Mouse (Mus musculus): ENCODE data around the gene Cutc. TPM values are rescaled to one million over a fixed set of nuclear protein-coding genes. Genes with fewer than 3 reads are reported as not detected.

Cutc gene
- polyA plus RNA-seq, 1 experiment from 2014 or later = 14.0 TPM

DNA sequence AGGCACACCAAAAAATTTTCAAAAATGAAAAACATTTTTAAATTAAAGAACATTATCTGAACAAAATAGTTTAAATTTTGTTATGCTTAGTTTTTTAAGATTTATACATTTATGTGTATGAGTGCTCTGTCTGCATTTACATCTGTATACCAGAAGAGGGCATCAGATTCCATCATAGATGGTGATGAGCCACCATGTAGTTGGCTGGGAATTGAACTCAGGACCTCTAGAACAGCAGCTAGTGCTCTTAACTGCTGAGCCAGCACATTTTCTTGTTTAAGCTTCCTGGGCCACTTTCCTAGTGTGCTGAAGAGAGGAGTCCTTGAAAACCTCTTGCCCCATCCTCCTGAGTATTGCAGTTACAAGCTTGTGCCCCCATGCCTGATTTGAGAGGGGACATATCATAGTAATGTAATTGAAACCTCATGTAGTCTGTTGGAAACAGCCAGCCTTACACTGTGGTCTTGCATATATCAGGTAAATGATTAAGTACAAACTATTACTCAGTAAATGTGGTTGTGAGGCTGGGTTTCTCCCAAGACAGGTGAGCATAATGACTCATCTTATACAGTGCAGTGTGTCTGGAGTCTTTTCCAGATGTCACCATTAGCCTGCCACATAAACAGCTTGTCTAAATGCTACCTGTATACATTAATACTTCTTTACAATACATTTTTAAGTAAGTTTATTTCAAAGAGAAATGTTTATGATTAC is 8.9 kb downstream of the Cutc start:
- no peak overlapping the region for H3K27ac ChIP-seq (replicated peaks)
- no peak for DNase-seq (ENCODE audit: low spot score)
- H3K4me3 ChIP-seq = no peak overlapping the region
- no peaks in the 10 kb centered on the region for H3K9me3 ChIP-seq (replicated peaks)
- no peaks in the 10 kb centered on the region for H3K27me3 ChIP-seq (ENCODE audit: low read depth, poor library complexity, severe bottlenecking)
- no peaks in the 10 kb centered on the region for H3K36me3 ChIP-seq
- H3K4me1 ChIP-seq = no peaks in the 10 kb centered on the region

DNA sequence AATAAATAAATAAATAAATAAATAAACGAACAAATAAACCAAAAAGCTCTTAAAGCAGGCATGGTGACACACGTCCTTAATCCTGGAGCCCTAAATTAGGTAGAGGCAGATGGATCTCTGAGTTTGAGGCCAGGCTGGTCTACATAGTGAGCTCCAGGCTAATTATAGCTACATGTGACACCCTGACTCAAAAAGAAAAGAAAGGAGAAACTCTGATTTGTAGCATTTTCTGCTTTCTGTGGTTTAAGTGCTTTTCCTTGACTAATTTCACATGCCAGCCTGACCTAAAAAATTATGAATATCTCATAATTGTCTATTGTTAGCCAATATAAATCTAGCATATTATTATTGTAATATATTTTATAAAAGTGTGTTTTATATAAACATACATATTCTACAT is 9.6 kb downstream of the Cutc start:
- no peaks in the 10 kb centered on the region for H3K9me3 ChIP-seq (replicated peaks)
- no peak overlapping the region for H3K4me3 ChIP-seq
- DNase-seq (ENCODE audit: low spot score) = no peak
- H3K4me1 ChIP-seq = no peaks in the 10 kb centered on the region
- H3K36me3 ChIP-seq = no peaks in the 10 kb centered on the region
- WGBS = 81% methylated on average over 2 of the region's 2 CpGs
- no peak overlapping the region for H3K27ac ChIP-seq (replicated peaks)
- no peaks in the 10 kb centered on the region for H3K27me3 ChIP-seq (ENCODE audit: low read depth, poor library complexity, severe bottlenecking)

DNA sequence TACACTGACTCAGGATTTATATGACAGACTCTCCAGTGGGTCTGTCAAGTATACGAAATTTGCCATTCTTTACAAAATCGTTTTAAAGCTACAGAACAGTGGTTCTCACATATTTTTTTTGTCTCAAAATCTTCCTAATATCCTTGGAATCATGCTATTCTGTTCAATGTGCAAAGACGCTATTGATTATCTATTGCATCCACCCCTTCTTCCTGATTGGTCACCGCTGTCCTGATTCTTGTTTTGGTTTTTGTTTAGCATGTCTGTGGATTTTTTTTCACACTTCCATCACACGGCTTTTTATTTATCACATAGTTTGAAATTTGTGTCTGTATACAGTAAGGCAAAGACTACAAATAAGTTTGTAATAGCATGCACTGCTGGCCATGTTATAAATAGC is 13.7 kb downstream of the Cutc start:
- Histone ChIP-seq H3K4me3 (no peak overlapping the region), H3K4me1 (no peaks in the 10 kb centered on the region), H3K27ac (replicated peaks) (no peak overlapping the region), H3K27me3 (ENCODE audit: low read depth, poor library complexity, severe bottlenecking) (no peaks in the 10 kb centered on the region), H3K36me3 (no peaks in the 10 kb centered on the region), H3K9me3 (replicated peaks) (no peaks in the 10 kb centered on the region)
- 89% methylated on average over 5 of the region's 5 CpGs for WGBS
- no peak for DNase-seq (ENCODE audit: low spot score)

DNA sequence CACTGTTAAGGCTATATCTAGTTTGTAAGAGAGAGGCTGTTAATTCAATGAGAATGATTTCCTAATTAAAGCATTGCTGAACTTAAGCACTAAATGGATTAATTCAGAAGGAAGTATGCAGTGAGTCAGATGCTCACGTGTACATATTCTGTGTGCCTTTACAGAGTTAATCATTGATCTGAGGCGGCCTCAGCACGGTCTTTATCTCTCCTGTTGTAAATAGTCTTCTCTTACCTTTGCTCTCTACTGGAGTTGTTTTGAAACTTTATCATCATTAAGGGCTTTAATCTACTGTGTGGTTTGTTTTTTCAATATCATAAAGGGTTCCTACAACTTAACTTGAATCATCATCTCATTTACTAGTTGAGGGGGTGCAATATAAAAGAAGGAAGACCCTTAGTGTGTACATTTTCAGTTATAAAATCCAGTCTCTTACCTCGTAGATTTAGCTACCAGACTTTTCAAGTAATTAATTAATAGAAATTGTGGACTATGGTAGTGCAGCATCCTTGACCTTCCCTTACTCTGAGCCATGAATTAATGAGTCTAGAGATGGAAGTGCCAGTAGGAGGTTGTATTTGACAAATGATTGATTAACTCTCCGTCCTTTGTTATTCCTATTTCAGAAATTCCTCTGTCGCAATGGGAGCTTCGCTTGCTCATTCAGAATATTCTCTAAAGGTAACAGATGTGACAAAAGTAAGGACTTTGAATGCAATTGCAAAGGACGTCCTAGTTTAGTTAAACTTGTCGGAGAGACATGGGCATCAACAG is 14.9 kb downstream of the Cutc start:
- Histone ChIP-seq H3K4me3 (no peak overlapping the region), H3K27me3 (ENCODE audit: low read depth, poor library complexity, severe bottlenecking) (no peaks in the 10 kb centered on the region), H3K27ac (replicated peaks) (no peak overlapping the region), H3K36me3 (no peaks in the 10 kb centered on the region), H3K9me3 (replicated peaks) (no peaks in the 10 kb centered on the region), H3K4me1 (peaks cover 4% of the 10 kb centered on the region; the same call in 1 of the 2 replicates)
- WGBS = 86% methylated on average over 9 of the region's 9 CpGs
- no peak for DNase-seq (ENCODE audit: low spot score)

DNA sequence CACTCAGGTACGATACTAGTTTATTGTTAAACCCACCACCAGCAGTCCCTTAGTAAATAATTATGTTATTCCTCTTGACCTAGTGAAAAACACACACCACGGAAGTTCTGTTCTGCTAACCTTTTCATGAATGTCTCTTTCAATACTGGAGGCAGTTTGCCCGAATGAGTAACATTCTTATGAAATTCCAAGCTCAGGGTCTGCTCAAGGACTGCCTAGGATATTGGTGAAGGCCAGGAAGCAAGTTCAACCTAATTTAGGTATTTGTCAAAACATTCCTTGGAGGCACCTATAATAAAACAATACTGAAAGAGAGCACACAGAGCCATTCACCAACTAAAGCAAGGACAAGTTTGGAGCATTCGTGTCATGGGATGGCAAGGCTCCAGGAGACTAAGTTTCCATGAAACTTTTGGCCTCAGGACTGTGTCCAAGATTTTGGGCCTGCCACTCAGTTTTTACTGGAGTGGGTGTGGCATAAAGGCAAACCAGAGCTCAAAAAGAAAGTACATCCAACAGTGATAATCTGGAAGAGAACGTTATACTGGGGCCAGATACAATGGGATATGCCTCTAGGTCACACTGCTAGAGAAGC is 16.7 kb downstream of the Cutc start:
- H3K4me3 ChIP-seq = no peak overlapping the region
- H3K27ac ChIP-seq (replicated peaks) = no peak overlapping the region
- no peaks in the 10 kb centered on the region for H3K27me3 ChIP-seq (ENCODE audit: low read depth, poor library complexity, severe bottlenecking)
- no peaks in the 10 kb centered on the region for H3K36me3 ChIP-seq
- WGBS = 89% methylated on average over 5 of the region's 5 CpGs
- peaks cover 4% of the 10 kb centered on the region; the same call in 1 of the 2 replicates for H3K4me1 ChIP-seq
- H3K9me3 ChIP-seq (replicated peaks) = no peaks in the 10 kb centered on the region
- no peak for DNase-seq (ENCODE audit: low spot score)

DNA sequence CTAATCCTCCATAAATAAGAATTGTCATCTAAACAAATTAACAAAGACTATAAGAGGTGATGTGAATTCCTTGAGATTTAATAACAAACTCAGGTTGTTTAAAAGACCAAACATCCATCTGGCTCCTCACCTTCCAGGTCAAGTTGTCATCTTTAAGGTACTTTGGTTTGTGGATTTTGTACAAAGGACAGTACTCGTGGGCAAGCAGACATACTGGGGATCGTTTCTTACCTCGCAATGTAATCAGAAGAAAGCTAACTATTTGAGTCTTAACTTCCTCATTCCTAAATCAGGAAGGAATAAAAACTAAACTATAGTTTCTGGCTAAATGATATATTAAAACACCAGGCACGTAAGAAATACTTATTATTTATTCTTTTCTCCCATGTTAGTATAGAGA is 17.8 kb downstream of the Cutc start:
- no peak overlapping the region for H3K4me3 ChIP-seq
- H3K27me3 ChIP-seq (ENCODE audit: low read depth, poor library complexity, severe bottlenecking) = no peaks in the 10 kb centered on the region
- H3K27ac ChIP-seq (replicated peaks) = no peak overlapping the region
- WGBS = 86% methylated on average over 4 of the region's 4 CpGs
- no peaks in the 10 kb centered on the region for H3K36me3 ChIP-seq
- DNase-seq (ENCODE audit: low spot score) = no peak
- peaks cover 4% of the 10 kb centered on the region; the same call in 1 of the 2 replicates for H3K4me1 ChIP-seq
- no peaks in the 10 kb centered on the region for H3K9me3 ChIP-seq (replicated peaks)

DNA sequence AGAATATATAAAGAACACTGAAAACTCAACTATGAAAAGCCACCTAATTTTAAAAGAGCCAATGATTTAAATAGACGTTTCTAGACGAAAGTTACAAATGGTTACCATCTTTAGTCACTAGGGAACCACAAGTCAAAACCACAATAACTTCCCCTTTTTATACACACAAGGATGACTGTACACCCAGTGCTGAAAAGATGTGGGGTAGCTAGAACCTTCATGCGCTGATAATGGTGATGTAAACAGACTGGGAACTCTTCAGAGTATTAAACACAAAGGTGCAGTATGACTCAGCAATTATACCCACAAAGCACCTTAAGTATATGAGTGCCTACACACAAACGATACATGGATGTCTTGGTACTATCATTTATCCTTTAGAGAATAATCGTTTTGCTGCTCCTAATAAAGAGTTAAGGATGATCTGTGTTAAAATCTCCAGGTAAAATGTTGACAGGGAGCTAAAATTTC is 18.7 kb downstream of the Cutc start:
- Histone ChIP-seq H3K27ac (replicated peaks) (no peak overlapping the region), H3K4me1 (peaks cover 4% of the 10 kb centered on the region; the same call in 1 of the 2 replicates), H3K36me3 (no peaks in the 10 kb centered on the region), H3K9me3 (replicated peaks) (no peaks in the 10 kb centered on the region), H3K27me3 (ENCODE audit: low read depth, poor library complexity, severe bottlenecking) (no peaks in the 10 kb centered on the region), H3K4me3 (no peak overlapping the region)
- WGBS = 92% methylated on average over 5 of the region's 5 CpGs
- DNase-seq (ENCODE audit: low spot score) = no peak

DNA sequence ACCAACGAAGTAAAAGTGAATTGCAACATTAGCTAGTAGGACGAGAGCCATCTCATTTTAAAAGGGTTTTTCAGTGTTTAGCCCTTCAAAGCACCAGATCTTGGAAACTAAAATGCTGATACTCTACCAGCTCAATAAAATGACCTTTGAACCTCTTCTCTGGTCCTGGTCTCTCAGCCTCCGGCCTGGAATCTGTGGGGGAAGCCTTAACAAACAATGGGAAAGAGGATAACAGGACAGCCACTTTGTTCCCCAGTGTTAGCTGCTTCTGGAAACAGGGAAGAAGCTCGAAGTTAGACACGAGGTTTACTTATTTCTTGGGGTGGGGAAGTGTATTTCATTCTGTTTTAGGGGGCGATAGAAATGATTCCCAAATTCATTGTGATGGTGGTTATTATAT is 19.5 kb downstream of the Cutc start:
- WGBS = 47% methylated on average over 6 of the region's 6 CpGs
- H3K27me3 ChIP-seq (ENCODE audit: low read depth, poor library complexity, severe bottlenecking) = no peaks in the 10 kb centered on the region
- H3K4me1 ChIP-seq = peaks cover 4% of the 10 kb centered on the region; the same call in 1 of the 2 replicates
- H3K36me3 ChIP-seq = no peaks in the 10 kb centered on the region
- H3K27ac ChIP-seq (replicated peaks) = no peak overlapping the region
- H3K9me3 ChIP-seq (replicated peaks) = no peaks in the 10 kb centered on the region
- no peak for DNase-seq (ENCODE audit: low spot score)
- no peak overlapping the region for H3K4me3 ChIP-seq

DNA sequence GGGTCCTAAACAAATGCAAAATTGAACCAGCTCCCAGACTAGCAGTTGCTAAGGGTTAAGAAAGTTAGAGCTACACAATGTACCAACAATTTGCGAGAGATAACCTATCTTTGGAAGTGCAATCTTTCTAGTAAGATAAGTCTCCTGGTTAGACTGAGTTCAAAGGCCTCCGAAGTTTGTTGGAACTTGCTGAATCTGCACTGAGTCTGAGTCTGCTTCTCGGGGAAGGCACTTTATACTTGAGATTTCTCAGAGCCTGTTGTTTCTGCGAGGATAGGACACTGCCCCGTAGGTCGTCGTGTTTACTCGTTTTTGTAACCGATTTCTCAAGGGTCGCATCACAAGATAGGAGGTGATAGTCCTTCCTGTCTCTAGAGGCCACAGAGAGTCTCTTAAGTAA is 22.6 kb downstream of the Cutc start:
- Histone ChIP-seq H3K36me3 (no peaks in the 10 kb centered on the region), H3K4me3 (no peak overlapping the region), H3K27me3 (ENCODE audit: low read depth, poor library complexity, severe bottlenecking) (no peaks in the 10 kb centered on the region), H3K27ac (replicated peaks) (no peak overlapping the region), H3K4me1 (peaks cover 4% of the 10 kb centered on the region; the same call in 1 of the 2 replicates), H3K9me3 (replicated peaks) (no peaks in the 10 kb centered on the region)
- DNase-seq (ENCODE audit: low spot score) = no peak
- 83% methylated on average over 10 of the region's 10 CpGs for WGBS

DNA sequence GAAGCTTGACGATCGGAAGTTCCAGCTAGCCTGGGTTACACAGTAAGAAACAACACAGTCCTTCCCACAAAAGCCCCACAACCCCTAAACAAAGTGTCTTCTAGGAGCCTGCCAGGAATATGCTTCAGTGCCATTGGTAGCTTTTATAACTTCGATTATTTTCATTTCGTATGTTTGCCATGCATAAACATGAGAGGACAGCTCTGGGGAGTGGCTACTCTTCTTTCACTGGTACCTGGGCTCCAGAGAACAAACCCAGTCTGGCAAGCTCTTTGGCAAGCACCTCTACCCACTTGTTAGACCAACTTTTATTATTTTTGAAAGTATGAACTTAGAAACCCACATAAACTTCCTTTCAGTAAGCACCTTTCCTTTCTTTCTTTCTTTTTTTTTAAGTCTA is 23.8 kb downstream of the Cutc start:
- Histone ChIP-seq H3K4me3 (no peak overlapping the region), H3K4me1 (peaks cover 4% of the 10 kb centered on the region; the same call in 1 of the 2 replicates), H3K36me3 (no peaks in the 10 kb centered on the region), H3K9me3 (replicated peaks) (no peaks in the 10 kb centered on the region), H3K27ac (replicated peaks) (no peak overlapping the region), H3K27me3 (ENCODE audit: low read depth, poor library complexity, severe bottlenecking) (no peaks in the 10 kb centered on the region)
- no peak for DNase-seq (ENCODE audit: low spot score)
- WGBS = 88% methylated on average over 4 of the region's 4 CpGs

DNA sequence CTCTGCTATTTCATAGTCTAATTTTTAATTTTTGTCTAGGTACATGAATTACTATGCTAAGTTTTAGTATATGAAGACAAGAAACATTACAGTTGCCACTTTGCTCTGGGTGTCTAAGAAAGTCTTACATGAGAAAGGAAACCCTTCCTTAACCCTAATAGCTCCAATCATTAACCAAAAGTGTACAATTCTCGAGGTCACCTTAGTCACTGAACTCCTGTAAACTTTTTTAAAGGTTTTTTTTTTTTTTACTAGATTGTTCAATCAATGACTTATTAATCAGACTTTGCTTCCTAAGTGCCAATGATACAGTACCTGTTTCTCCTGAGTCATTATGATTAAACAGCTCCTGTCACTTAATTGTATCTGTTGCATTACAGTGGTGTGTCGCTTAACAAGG is 24.5 kb downstream of the Cutc start:
- DNase-seq (ENCODE audit: low spot score) = no peak
- Histone ChIP-seq H3K27ac (replicated peaks) (no peak overlapping the region), H3K4me3 (no peak overlapping the region), H3K36me3 (no peaks in the 10 kb centered on the region), H3K27me3 (ENCODE audit: low read depth, poor library complexity, severe bottlenecking) (no peaks in the 10 kb centered on the region), H3K4me1 (peaks cover 2% of the 10 kb centered on the region; the same call in 1 of the 2 replicates), H3K9me3 (replicated peaks) (no peaks in the 10 kb centered on the region)
- WGBS = 81% methylated on average over 2 of the region's 2 CpGs

DNA sequence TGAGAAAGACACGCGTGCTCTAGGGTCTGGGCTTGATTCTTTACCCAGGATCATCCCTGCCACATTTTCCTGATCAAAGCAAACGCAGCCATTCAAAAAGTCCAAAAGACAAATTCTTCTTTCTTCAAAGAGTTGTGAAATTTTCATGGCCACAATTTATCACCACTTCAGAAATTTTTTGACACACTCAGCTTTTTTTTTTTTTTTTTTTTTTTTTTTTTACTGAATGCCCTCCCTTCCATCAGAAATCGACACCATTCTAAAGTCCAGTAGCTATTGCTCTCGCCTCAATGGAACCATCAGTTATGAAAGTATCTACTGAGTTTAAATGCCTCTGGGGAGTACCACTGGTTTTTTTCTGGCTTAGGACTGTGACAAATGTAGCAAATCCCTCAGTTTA is 27.6 kb downstream of the Cutc start:
- H3K27ac ChIP-seq (replicated peaks) = no peak overlapping the region
- no peak for DNase-seq (ENCODE audit: low spot score)
- WGBS = 90% methylated on average over 5 of the region's 5 CpGs

DNA sequence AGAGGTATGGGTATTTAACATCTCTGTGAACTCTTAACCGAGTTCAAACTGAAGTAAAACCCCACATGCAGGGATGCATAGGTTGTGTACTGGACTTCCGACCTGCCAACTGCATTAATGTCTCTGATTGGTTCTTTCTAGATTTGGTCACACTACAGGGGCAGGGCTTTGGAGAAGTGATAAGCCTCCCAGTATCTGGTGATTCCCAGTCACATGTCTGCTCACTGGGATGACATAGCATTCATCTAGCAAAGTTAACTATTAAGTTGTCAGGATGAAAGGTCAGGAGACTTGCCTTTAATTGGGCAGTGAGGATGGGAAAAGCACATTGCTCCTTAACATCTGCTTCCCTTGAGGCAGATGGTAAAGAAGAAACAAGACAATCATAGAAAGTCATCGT is 29.2 kb downstream of the Cutc start, which contains the start of gene Abcc2:
TSS of gene Abcc2 (plus strand) at position 213 of the 400 bp plus-strand sequence.
- no peak within 1 kb of the TSS for H3K27ac ChIP-seq (replicated peaks)
- no peaks in the 10 kb centered on the region for H3K36me3 ChIP-seq
- H3K4me3 ChIP-seq = no peak within 1 kb of the TSS
- no peaks in the 10 kb centered on the region for H3K9me3 ChIP-seq (replicated peaks)
- WGBS = 81% methylated on average over 3 of the region's 3 CpGs
- DNase-seq (ENCODE audit: low spot score) = no peak
- H3K4me1 ChIP-seq = no peaks in the 10 kb centered on the region
- no peaks in the 10 kb centered on the region for H3K27me3 ChIP-seq (ENCODE audit: low read depth, poor library complexity, severe bottlenecking)

More for the DNA sequence above, 27.6 kb downstream of the Cutc start:
- Histone ChIP-seq H3K9me3 (replicated peaks) (no peaks in the 10 kb centered on the region), H3K27me3 (ENCODE audit: low read depth, poor library complexity, severe bottlenecking) (no peaks in the 10 kb centered on the region), H3K36me3 (no peaks in the 10 kb centered on the region), H3K4me1 (no peaks in the 10 kb centered on the region), H3K4me3 (no peak overlapping the region)
